Mouse (Mus musculus) MEL (cell line): ENCODE results near the gene Lrba. TPM values are rescaled to one million over a fixed set of nuclear protein-coding genes. Genes with fewer than 3 reads are reported as not detected.

ENCODE experiments used
- DNase-seq: peaks from one replicate; pipeline ENCODE4 v3.0.0; 2011; ENCODE audit warnings: low read depth, low spot score
- H3K27ac ChIP-seq: 2 replicates; pipeline ENCODE4 v1.5.1; 2012; ENCODE audit warnings: low read depth, mild to moderate bottlenecking, control low read depth, low read length, moderate library complexity; ENCODE audit not compliant: control insufficient read depth
- H3K27me3 ChIP-seq, 2 experiments: fragments of 150-350 bp in 1 of 2; sonication (generic) in 1 of 2; 2 replicates each; pipeline ENCODE4 v1.6.1; 2012; ENCODE audit warnings: low read length in 2 of 2, mild to moderate bottlenecking in 2 of 2, improper control_type of control experiment in 1 of 2, moderate library complexity in 1 of 2; ENCODE audit not compliant: insufficient read depth in 2 of 2, control insufficient read depth in 1 of 2
- H3K36me3 ChIP-seq, 2 experiments: 2 replicates each; pipeline ENCODE4 v1.6.1; 2012 to 2014; ENCODE audit warnings: low read length in 2 of 2, improper control_type of control experiment in 1 of 2, inconsistent platforms in 1 of 2, mild to moderate bottlenecking in 1 of 2; ENCODE audit not compliant: insufficient read depth in 2 of 2, control insufficient read depth in 1 of 2
- H3K4me1 ChIP-seq, 2 experiments: fragments of 150-350 bp in 1 of 2; sonication (generic) in 1 of 2; 2 replicates each; pipeline ENCODE4 v1.6.1; 2012; ENCODE audit warnings: low read length in 2 of 2, improper control_type of control experiment in 1 of 2, mild to moderate bottlenecking in 1 of 2; ENCODE audit not compliant: insufficient read depth in 2 of 2, control insufficient read depth in 1 of 2
- H3K4me3 ChIP-seq, 2 experiments: fragments of 150-350 bp in 1 of 2; sonication (generic) in 1 of 2; 2 replicates each; pipeline ENCODE4 v1.5.1; 2012; ENCODE audit warnings: low read depth in 2 of 2, low read length in 2 of 2, mild to moderate bottlenecking in 2 of 2, moderate library complexity in 2 of 2, control low read depth in 1 of 2, improper control_type of control experiment in 1 of 2; ENCODE audit not compliant: control insufficient read depth in 1 of 2, insufficient read depth in 1 of 2
- H3K79me2 ChIP-seq: 2 replicates; pipeline ENCODE4 v1.6.1; 2012; ENCODE audit warnings: mild to moderate bottlenecking, low read length, moderate library complexity; ENCODE audit not compliant: control insufficient read depth, poor library complexity, insufficient read depth
- H3K9ac ChIP-seq: 2 replicates; pipeline ENCODE4 v1.6.1; 2012; ENCODE audit warnings: low read depth, mild to moderate bottlenecking, control low read depth, low read length, moderate library complexity; ENCODE audit not compliant: control insufficient read depth, poor library complexity, severe bottlenecking
- H3K9me3 ChIP-seq: fragments of 150-350 bp; sonication (generic); replicated peaks from 2 replicates; pipeline ENCODE4 v1.6.1; 2012; ENCODE audit warnings: mild to moderate bottlenecking, low read length, improper control_type of control experiment, moderate library complexity; ENCODE audit not compliant: insufficient read depth
- CHD2 ChIP-seq: IDR thresholded peaks from 2 replicates; pipeline ENCODE4 v1.6.1; 2011; ENCODE audit warnings: low read length, improper control_type of control experiment
- ELF1 ChIP-seq: IDR thresholded peaks from 2 replicates; pipeline ENCODE4 v1.6.1; 2014; ENCODE audit warnings: low read depth, mild to moderate bottlenecking, inconsistent platforms, low read length, improper control_type of control experiment, moderate library complexity
- EP300 ChIP-seq, 2 experiments: IDR thresholded peaks; 2 replicates each; pipeline ENCODE4 v1.6.1; 2011; ENCODE audit warnings: improper control_type of control experiment in 2 of 2, low read length in 2 of 2, low read depth in 1 of 2, mild to moderate bottlenecking in 1 of 2
- GATA1 ChIP-seq: IDR thresholded peaks from 2 replicates; pipeline ENCODE4 v1.6.1; 2011; ENCODE audit warnings: low read depth, low read length, improper control_type of control experiment
- KAT2A ChIP-seq: conservative IDR thresholded peaks from 2 replicates; pipeline ENCODE4 v1.6.1; 2012; ENCODE audit warnings: low read depth, low read length, improper control_type of control experiment, inconsistent platforms
- MXI1 ChIP-seq: IDR thresholded peaks from 2 replicates; pipeline ENCODE4 v1.6.1; 2011; ENCODE audit warnings: mild to moderate bottlenecking, low read depth, low read length, improper control_type of control experiment
- MYB ChIP-seq: IDR thresholded peaks from 2 replicates; pipeline ENCODE4 v1.6.1; 2011; ENCODE audit warnings: mild to moderate bottlenecking, low read depth, low read length, improper control_type of control experiment
- MYC ChIP-seq: IDR thresholded peaks from 2 replicates; pipeline ENCODE4 v1.6.1; 2011; ENCODE audit warnings: low read depth, mild to moderate bottlenecking, low read length, improper control_type of control experiment, moderate library complexity
- NELFE ChIP-seq: IDR thresholded peaks from 2 replicates; pipeline ENCODE4 v1.6.1; 2011; ENCODE audit warnings: low read depth, low read length, improper control_type of control experiment
- POLR2AphosphoS2 ChIP-seq: IDR thresholded peaks from 2 replicates; pipeline ENCODE4 v1.6.1; 2011; ENCODE audit warnings: low read length, improper control_type of control experiment
- RAD21 ChIP-seq: IDR thresholded peaks from 2 replicates; pipeline ENCODE4 v1.6.1; 2011; ENCODE audit warnings: mild to moderate bottlenecking, low read depth, low read length, improper control_type of control experiment
- RCOR1 ChIP-seq: IDR thresholded peaks from 2 replicates; pipeline ENCODE4 v1.6.1; 2012; ENCODE audit warnings: low read depth, mild to moderate bottlenecking, inconsistent platforms, low read length, improper control_type of control experiment
- SIN3A ChIP-seq: IDR thresholded peaks from 2 replicates; pipeline ENCODE4 v1.6.1; 2012; ENCODE audit warnings: low read length, improper control_type of control experiment, inconsistent platforms
- USF1 ChIP-seq: IDR thresholded peaks from 2 replicates; pipeline ENCODE4 v1.6.1; 2014; ENCODE audit warnings: low read depth, mild to moderate bottlenecking, inconsistent platforms, low read length, improper control_type of control experiment, moderate library complexity
- USF2 ChIP-seq, 2 experiments: IDR thresholded peaks; 2 replicates each; pipeline ENCODE4 v1.6.1; 2011 to 2012; ENCODE audit warnings: improper control_type of control experiment in 2 of 2, low read length in 2 of 2, borderline replicate concordance in 1 of 2, inconsistent platforms in 1 of 2, low read depth in 1 of 2, mild to moderate bottlenecking in 1 of 2; ENCODE audit not compliant: insufficient read depth in 1 of 2
- ZMIZ1 ChIP-seq: IDR thresholded peaks from 2 replicates; pipeline ENCODE4 v1.6.1; 2012; ENCODE audit warnings: low read depth, mild to moderate bottlenecking, inconsistent platforms, low read length, improper control_type of control experiment, moderate library complexity
- polyA plus RNA-seq, 2 experiments: library from polyadenylated mRNA; stranded (reverse) in 1 of 2; unstranded in 1 of 2; fragments of >175 nt in 1 of 2; fragments of >200 nt in 1 of 2; gene quantifications; 2 replicates each; pipeline versions ENCODE4 v1.2.1 to v1.2.4; 2012; ENCODE audit warnings: low replicate concordance in 2 of 2, low read depth in 1 of 2; ENCODE audit not compliant: insufficient read length in 2 of 2, insufficient read depth in 1 of 2, missing spikeins in 1 of 2
- total RNA-seq: library from RNA; depleted of rRNA; stranded (reverse); fragments of 300-350 nt; gene quantifications from 2 replicates; pipeline ENCODE4 v1.2.3, GENCODE M21; 2012

Gene Lrba
- total and polyA plus RNA-seq, 3 experiments: 10.9 to 17.9 TPM; not detected in 1

- DNase-seq: no peak
- Histone ChIP-seq H3K36me3 (no peaks in the 10 kb centered on the region), H3K27me3 (no peaks in the 10 kb centered on the region), H3K9me3 (no peaks in the 10 kb centered on the region), H3K4me3 (no peak overlapping the region), H3K79me2 (no peaks in the 10 kb centered on the region), H3K9ac (no peak overlapping the region), H3K4me1 (peaks cover 0 to 3% of the 10 kb centered on the region in 2 experiments; a peak in 2 of 4 replicates), H3K27ac (no peak overlapping the region)
- TF ChIP-seq NELFE: no peak
- no peak for TF ChIP-seq ZMIZ1
- TF ChIP-seq MYB: no peak
- no peak for TF ChIP-seq RAD21
- TF ChIP-seq USF2 (IDR thresholded peaks at IDR 0.05; ENCODE audit: borderline replicate concordance in 1 of 2, insufficient read depth in 1 of 2, low read depth in 1 of 2, low read length in 2 of 2): no peak
- no peak for TF ChIP-seq ELF1
- TF ChIP-seq GATA1: no peak
These were observed 314.4 kb downstream of the Lrba start for GRCm38 (mm10) chr3:86538645-86539554.

GRCm38 (mm10) chr3:86539555-86540168 lies 315.2 kb downstream of the Lrba start:
- DNase-seq: no peak
- Histone ChIP-seq H3K9me3 (no peaks in the 10 kb centered on the region), H3K27me3 (no peaks in the 10 kb centered on the region), H3K4me1 (peaks cover 0 to 6% of the 10 kb centered on the region in 2 experiments; a peak in 2 of 4 replicates), H3K36me3 (no peaks in the 10 kb centered on the region), H3K9ac (no peak overlapping the region), H3K27ac (no peak overlapping the region), H3K79me2 (no peaks in the 10 kb centered on the region), H3K4me3 (no peak overlapping the region)
- no peak for TF ChIP-seq KAT2A
- TF ChIP-seq USF1: no peak
- no peak for TF ChIP-seq CHD2
- TF ChIP-seq NELFE: no peak
- TF ChIP-seq RCOR1: no peak
- no peak for TF ChIP-seq MYC
- no peak for TF ChIP-seq MYB
- TF ChIP-seq SIN3A: no peak
- TF ChIP-seq ELF1: no peak
- no peak for TF ChIP-seq POLR2AphosphoS2
- TF ChIP-seq RAD21: no peak
- no peak for TF ChIP-seq MXI1
- TF ChIP-seq EP300 (IDR thresholded peaks at IDR 0.05; ENCODE audit: low read depth in 1 of 2, low read length in 2 of 2): no peak
